Mouse (Mus musculus): Measurements from ENCODE around the gene Dbn1.

DNA sequence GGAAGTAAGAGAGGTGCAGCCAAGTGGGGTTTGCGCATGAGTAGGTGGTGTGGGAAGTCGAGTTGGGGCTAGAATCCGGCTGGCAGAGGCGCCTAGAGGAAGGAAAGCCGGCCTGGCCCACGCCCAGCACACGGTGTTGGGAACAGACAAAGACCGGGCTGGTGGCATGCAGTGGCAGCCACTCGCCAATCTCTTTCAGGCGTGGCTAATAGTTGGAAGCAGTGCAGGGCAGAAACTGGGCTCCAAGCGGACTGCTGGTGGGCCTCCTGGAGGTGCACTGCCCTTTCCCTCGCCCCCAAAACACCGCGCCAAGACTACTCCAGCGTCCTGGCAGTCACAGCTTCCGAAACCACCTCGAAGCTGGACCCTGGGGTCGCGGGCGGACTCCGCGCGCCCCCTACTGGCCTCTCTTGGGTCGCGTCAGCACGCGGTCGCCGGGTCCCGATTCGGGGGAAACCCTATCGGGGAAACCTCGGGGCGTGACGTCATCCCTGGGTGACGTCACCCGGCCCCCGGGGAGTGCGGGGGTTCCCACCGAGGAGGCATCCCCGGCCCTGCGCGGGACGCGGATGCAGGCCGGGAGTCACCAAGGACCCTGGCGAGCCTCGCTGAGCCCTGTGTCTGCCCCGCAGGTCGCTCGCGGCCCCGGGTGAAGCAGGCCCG is 16.6 kb downstream of the Dbn1 start:
- TF ChIP-seq CTCF (IDR thresholded peaks at IDR 0.05; ENCODE audit: borderline replicate concordance, extremely low read depth, insufficient read depth, insufficient read length) = peak; percentile 91
- TF ChIP-seq POLR2A (IDR thresholded peaks at IDR 0.05; ENCODE audit: borderline replicate concordance, extremely low read depth, insufficient read depth, insufficient read length, poor library complexity, severe bottlenecking) = no peak; the same call in 1 of the 2 replicates

All from brain, embryonic 14.5 days (tissue).